Mouse (Mus musculus) lung, adult 2 months (tissue): Measurements from ENCODE around the gene Zdhhc14.

Source experiments
- CTCF ChIP-seq: fragments of 200-500 bp; IDR thresholded peaks from 2 replicates; pipeline ENCODE4 v1.5.1; 2011; ENCODE audit warnings: mild to moderate bottlenecking, low read length, control low read depth; ENCODE audit not compliant: insufficient read depth
- POLR2A ChIP-seq: fragments of 200-500 bp; IDR thresholded peaks from 2 replicates; pipeline ENCODE4 v1.6.1; 2011; ENCODE audit warnings: low read depth, mild to moderate bottlenecking, control low read depth, low read length, borderline replicate concordance; ENCODE audit errors: extremely low read depth

- TF ChIP-seq CTCF (no peak), POLR2A (no peak)
These were observed 102.7 kb downstream of the Zdhhc14 start for GRCm38 (mm10) chr17:5595068-5595467.
